Mouse (Mus musculus) left cerebral cortex, adult 18-20 months (tissue): ENCODE results near the gene Gng3. TPM values are rescaled to one million over a fixed set of nuclear protein-coding genes. Genes with fewer than 3 reads are reported as not detected.
"Not testable (repeated sequence)": the region's sequence is repeated elsewhere in the genome, so short reads cannot be mapped to it uniquely, and the experiment has no call there.

Experiments used
- DNase-seq, 2 experiments: peaks; one replicate each; pipeline ENCODE4 v3.0.0; 2021 to 2022; ENCODE audit warnings: low spot score in 2 of 2, mixed read lengths in 1 of 2
- long read RNA-seq, 2 experiments: library from polyadenylated mRNA; stranded (forward); transcript quantifications; one replicate each; pipeline ENCODE4 v2.0.0; 2021
- total RNA-seq, 2 experiments: library from RNA; stranded (reverse); gene quantifications; 2 replicates each; pipeline ENCODE4 v1.2.3; 2021

The Gng3 gene
- total RNA-seq = 100 to 1,000 TPM; 181 to 184 TPM
- long read RNA-seq, experiment 1, transcript Gng3-201 (3 exons, 1,643 nt) = major isoform, 228 of 240 reads
- long read RNA-seq, experiment 1, partial matches to known transcripts = 3 of 240 reads
- long read RNA-seq, experiment 1, other reads (novel, unspliced or antisense) = 9 of 240 reads
- long read RNA-seq, experiment 2, transcript Gng3-201 (3 exons, 1,643 nt) = major isoform, 157 of 165 reads
- long read RNA-seq, experiment 2, partial matches to known transcripts = 4 of 165 reads
- long read RNA-seq, experiment 2, other reads (novel, unspliced or antisense) = 4 of 165 reads

- peak; percentile 80 to 86 for DNase-seq
Observed at GRCm38 (mm10) chr19:8839103-8839907, at the start of gene Gng3. Gene Gng3 (minus strand): TSS chr19:8839194.

- no peak for DNase-seq
Observed at GRCm38 (mm10) chr19:8887585-8888463, 48.8 kb upstream of the Gng3 start.

GRCm38 (mm10) chr19:8886916-8887584 lies 48.1 kb upstream of the Gng3 start:
- no peak for DNase-seq

GRCm38 (mm10) chr19:8883616-8884015 lies 44.6 kb upstream of the Gng3 start, which contains the start of the genes Lbhd1 and Gm49403:
Gene Lbhd1 (plus strand): TSS chr19:8883732.
Gene Gm49403 (plus strand): TSS chr19:8883930.
- DNase-seq = no peak

GRCm38 (mm10) chr19:8881034-8881392 lies 42.0 kb upstream of the Gng3 start:
- DNase-seq = no peak

GRCm38 (mm10) chr19:8880311-8881033 lies 41.5 kb upstream of the Gng3 start, which contains the start of gene Uqcc3:
Gene Uqcc3 (minus strand): TSS chr19:8880923.
- peak; percentile 85 to 90 for DNase-seq

- DNase-seq = no peak
Observed at GRCm38 (mm10) chr19:8875031-8875430, 36.0 kb upstream of the Gng3 start.

- DNase-seq = no peak
Observed at GRCm38 (mm10) chr19:8872266-8872840, 33.4 kb upstream of the Gng3 start.

- DNase-seq = peak; percentile 98 to 99
Observed at GRCm38 (mm10) chr19:8871267-8872186, 32.5 kb upstream of the Gng3 start, which contains the start of gene Ubxn1. Gene Ubxn1 (plus strand): TSS chr19:8871496.

GRCm38 (mm10) chr19:8870838-8871237 lies 31.8 kb upstream of the Gng3 start:
- no peak for DNase-seq

GRCm38 (mm10) chr19:8870381-8870780 lies 31.4 kb upstream of the Gng3 start:
- not testable (repeated sequence) for DNase-seq

- no peak for DNase-seq
Observed at GRCm38 (mm10) chr19:8864265-8864664, 25.3 kb upstream of the Gng3 start.

- DNase-seq = no peak
Observed at GRCm38 (mm10) chr19:8859018-8859417, 20.0 kb upstream of the Gng3 start.

GRCm38 (mm10) chr19:8857689-8858088 lies 18.7 kb upstream of the Gng3 start:
- peak in 1 of 2 experiments; percentile 60 for DNase-seq

GRCm38 (mm10) chr19:8853117-8853516 lies 14.1 kb upstream of the Gng3 start:
- DNase-seq = peak in 1 of 2 experiments; percentile 21

- peak in 1 of 2 experiments; percentile 23 for DNase-seq
Observed at GRCm38 (mm10) chr19:8852236-8852928, 13.4 kb upstream of the Gng3 start.

GRCm38 (mm10) chr19:8851639-8852038 lies 12.6 kb upstream of the Gng3 start:
- DNase-seq = no peak

- no peak for DNase-seq
Observed at GRCm38 (mm10) chr19:8850402-8850901, 11.5 kb upstream of the Gng3 start, which contains the start of gene Lrrn4cl. Gene Lrrn4cl (plus strand): TSS chr19:8850768.
